Mouse (Mus musculus): ENCODE results near the gene Clstn3.

DNA sequence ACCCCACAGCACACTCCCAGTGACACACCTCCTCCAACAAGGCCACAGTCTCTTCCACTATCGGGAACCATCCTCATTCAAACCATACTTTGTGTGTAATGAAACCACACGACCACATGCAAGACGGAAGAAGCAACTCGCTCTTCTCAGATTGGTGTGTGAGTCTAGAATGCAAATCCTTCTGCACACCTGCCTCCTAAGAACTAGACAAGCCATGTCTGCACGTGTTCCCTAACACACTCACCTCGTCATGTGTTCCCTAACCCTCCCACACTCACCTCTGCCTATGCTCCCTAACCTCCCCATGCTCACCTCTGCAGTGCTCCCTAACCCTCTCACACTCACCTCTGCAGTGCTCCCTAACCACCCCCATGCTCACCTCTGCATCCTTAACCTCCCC, 26.8 kb upstream of the Clstn3 start:
- no peak for TF ChIP-seq CTCF (IDR thresholded peaks at IDR 0.05; ENCODE audit: extremely low read depth, insufficient read depth, low read length)
- no peak for TF ChIP-seq POLR2A (IDR thresholded peaks at IDR 0.05; ENCODE audit: extremely low read depth, insufficient read depth, low read length)

All from cortical plate, adult 2 months (tissue).